Mouse (Mus musculus): ENCODE results near the gene Map4k2. TPM values are rescaled to one million over a fixed set of nuclear protein-coding genes. Genes with fewer than 3 reads are reported as not detected.
A peak's percentile ranks its signal among the peaks of the same experiment; 100 is the strongest.

The Map4k2 gene
- total RNA-seq, 1 experiment from 2014 or later: 56.3 TPM

DNA sequence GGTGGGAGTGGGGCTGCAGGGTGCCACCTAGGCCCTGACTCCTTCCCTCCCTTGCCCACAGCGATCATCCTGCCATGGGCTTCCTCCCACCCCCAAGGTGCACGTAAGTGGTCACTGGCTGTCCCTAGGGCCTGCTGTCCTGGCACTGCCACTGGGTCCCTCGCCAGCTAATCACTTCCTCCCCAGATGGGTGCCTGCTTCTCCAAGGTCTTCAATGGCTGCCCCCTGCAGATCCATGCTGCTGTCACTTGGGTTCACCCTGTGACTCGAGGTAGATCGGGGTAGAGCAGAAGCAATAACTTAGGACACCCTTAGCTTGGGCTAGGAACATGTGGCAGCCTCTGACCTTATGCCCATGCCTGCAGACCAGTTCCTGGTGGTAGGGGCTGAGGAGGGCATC lies 5.1 kb downstream of the Map4k2 start:
- no peak for DNase-seq

DNA sequence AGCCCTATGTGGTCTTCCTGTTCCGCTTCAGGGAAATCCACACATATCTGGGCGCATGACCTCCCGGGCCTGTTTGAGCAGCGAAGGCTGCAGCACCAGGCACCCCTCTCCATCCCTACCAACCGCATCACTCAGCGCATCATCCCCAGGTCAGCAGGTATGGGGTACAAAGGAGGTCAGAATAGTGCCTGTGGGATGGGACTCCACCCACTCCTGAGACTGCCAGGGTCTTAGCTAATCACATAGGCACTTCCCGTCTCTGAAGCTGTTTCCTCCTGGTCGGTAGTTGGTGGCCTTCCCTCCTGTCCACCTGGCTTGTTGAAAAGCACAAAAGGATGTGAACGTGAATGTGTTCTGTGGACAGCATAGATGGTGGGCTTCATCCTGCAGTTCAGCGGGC lies 5.7 kb downstream of the Map4k2 start:
- no peak for DNase-seq

DNA sequence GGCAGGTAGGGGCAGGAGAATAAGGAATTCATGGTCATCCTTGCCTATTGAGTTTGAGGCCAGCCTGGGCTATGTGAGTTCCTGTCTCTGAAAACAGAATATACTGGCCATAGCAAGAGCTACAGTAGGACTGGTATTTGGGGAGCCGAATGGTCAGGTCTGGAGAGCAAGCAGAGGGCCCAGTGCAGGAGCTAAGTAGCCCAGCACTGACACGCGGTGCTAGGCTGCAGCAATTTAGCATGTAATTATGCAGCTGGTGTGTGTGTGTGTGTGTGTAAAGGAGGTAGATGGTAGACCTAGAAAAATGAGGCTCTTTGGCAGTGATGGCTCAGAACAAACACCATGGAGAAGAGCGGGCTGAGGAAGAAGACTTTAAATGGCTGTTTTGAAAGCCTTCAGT lies 6.7 kb downstream of the Map4k2 start:
- DNase-seq: no peak

DNA sequence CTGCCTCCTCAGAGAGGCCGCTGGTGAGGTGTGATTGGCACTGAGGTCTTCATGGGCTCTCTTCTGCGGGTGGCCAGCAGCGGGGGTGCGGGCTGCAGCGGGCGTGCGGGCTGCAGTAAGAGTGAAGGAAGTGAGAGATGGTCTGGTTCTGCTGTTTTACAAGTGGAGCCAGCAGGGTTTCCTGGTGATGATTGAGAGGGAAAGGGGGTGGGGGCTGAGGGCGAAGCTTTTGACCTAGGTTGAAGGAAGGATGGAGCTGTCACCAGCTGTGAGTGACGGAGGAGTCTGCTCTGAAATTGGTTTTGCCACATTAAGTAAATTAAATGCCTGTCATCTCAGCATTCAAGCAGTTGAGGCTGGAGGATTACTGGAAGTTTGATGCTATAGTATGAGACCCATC lies 7.8 kb downstream of the Map4k2 start:
- DNase-seq: no peak

DNA sequence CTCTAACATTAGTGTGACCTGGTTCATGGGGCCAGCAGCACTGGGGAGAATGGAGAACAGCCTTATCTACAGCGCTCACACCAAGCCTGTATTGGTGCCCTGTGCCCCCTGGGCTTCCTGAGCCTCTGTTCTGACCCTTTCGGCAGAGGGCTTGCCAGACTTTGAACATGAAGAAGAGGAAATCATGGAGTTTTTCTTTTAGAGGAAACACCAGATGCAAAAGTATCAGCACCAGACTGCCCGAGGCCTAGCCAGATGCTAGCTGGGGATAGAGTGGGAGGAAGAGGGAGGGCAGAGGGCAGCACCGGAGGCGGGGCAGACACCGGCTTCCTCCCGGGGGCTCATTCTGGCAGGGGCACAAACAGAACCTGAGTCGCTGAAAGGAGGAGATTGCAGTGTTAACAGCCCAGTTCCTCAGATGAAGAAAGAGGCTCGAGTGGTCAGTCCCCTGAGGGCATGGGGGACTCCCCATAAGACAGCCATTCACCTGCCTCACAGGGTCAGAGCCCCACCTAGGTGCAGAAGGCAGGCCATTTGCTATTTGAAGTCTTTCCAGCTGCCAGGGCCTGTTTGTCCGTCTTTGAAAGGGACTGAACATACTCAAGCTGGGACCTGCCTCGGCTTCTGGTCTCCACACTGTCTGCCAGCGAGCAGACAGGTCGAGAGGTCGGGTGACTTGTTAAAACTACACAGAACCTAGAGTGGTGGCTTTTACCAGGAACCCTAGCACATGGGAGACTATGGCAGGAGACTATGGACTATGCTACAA lies 8.5 kb downstream of the Map4k2 start:
- peak; percentile 40 for DNase-seq

DNA sequence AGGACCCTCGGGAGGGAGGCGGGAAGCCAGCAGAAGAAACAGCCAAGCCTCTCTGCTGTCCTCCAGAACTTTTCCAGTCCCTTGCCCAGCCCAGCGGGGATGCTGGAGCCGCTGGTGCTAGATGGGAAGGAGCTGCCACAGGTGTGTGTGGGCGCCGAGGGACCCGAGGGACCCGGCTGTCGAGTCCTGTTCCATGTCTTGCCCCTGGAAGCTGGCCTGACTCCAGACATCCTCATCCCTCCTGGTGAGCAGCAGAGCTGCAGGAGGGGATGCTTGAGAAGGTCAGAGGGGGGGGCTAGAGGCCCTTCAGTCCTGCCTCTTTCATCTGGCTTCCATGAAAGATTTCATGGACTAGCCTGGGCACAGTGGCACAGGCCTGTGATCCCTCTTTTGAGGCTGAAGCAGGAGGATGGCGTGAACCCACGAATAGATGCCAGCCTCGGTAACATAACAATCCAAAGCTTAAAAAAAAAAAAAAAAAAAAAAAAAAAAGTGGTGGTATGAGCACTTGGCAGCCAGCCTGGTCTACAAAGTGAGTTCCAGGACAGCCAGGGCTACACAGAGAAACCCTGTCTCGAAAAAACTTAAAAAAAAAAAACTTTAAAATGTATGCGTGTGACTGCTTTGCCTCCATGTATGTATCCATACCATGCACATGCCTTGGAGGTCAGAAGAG lies 10.6 kb downstream of the Map4k2 start:
- no peak for DNase-seq

DNA sequence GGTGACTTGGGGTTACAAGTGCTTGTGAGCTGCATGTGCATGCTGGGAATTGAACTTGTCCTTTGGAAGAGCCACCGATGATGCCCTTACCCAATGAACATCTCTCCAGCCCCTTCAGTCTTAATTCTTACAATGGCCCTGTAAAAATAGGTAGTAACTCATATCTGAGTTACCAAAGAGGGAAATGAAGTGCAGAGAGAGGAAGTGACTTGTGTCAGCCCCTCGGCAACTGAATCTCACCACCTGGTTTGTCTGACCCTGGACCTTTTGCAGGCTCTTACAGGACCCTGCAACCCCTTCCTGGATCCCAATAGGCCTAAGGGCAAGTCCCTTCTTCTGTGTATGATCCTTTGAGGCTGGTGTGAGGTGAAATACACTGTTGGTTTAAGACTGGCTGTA lies 11.2 kb downstream of the Map4k2 start:
- DNase-seq: no peak

DNA sequence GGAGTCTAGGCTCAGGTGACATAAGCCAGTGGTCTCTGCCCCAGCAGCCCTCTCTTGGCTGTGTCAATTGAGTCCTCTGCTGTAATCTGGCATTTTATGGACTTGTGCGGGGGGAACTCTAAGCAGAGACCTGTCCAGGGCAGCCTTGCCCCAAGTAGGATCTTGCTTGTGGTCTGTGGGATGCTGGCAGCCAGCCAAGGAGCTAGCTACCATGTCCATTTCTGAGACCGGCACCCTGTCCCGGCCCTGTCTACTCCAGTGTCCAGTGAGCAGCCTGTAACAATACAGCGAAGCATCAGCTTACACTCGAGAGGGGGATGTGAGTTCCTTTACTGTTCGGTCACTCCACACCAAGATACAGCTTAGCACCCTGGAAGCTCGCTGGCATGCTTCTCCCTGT lies 13.1 kb downstream of the Map4k2 start:
- DNase-seq: no peak

DNA sequence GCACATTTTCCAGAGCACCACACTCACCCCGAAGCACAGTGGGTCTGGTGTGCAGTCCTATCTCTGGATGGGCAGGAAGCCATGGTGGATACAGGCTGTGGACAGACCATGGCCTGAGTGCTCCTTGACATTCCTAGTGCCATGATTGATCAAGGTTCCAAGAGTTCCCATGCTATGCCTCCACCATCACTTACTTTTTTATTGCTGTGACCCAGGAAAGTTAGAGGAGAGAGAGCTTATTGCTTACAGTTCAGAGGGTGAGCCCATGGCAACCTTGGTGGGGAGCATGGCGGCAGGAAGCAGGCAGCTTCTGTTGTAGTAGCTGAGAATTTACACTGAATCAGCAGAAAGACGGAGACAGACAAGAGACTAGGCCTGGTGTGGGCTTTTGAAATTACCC lies 20.4 kb downstream of the Map4k2 start:
- DNase-seq: no peak

DNA sequence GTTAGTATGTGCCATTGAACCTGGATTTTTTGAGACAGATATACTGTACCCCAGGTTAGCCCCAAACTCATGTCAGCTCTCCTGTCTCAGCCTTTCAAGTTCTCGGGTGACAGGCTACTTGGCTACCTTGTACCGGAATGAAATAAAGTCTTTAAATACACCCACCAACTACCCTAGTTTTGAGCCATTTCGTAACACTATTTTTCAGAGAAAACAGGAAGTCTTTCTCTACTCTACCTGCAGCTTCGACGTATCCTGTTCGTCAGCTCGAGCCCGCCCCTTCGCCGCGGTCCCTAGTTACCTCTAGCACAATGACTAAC lies 22.1 kb downstream of the Map4k2 start:
- DNase-seq: no peak

DNA sequence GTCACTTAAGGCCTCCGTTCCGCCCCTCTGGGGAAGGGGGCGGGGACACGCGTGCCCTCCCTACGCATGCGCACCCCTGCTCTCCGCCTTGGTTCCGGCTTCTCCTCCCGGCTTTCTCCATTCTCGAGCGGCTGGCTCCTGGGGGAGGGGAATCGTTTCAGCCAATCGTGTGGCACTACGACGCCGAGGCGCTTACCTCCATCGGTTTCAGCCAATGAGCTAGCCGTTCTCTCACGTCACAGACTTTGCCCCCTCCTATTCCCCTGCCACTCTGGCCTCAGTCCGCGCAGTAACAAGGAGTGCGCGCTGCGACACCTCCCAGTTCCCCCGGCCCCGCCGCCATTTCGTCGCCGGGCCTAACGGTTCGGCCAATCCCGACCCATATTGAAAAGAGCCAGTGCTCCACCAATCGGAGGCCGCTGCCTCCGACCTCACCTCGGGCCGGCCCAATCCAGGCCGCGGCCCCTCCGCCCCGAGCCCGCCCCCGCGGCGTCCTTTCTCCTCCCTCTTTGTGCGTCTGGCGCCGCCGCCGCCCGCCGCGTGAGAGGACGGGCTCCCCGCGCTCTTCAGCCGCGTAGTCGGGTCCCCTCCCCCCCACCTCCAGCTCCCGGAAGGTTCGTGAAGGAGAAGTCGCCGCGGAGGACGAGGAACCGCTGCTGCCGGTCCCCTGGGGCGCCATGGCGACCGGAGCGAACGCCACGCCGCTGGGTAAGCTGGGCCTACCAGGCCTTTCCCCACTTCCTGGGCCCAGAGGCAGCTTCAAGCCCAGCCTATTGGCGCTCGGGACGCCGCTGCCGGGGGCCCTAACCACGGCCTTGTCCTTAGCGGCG lies 22.7 kb downstream of the Map4k2 start, which contains the start of gene Sf1:
Sf1 (plus strand) TSS at position 280 of the 830 bp plus-strand sequence.
- DNase-seq: peak; percentile 100

DNA sequence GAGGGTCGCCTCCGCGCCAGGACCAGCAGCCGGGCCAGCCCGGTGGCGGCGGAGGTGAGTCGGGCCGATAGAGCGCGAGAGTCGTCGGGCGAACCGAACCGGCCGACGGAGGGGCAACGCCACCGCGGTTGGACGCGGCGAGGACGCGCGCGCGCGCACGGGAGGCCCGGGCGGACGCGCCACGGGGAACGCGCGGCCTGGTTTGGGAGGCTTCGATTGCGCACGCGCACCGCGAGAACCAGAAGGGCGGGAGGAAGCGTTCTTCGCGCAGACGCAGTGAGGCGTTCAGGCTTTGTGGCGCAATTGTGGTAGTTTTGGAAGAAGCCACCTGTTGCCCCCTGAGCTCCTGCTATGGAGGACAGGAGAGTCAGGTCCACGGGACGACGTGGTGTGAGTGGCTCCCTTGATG lies 23.4 kb downstream of the Map4k2 start:
- peak; percentile 94 for DNase-seq

DNA sequence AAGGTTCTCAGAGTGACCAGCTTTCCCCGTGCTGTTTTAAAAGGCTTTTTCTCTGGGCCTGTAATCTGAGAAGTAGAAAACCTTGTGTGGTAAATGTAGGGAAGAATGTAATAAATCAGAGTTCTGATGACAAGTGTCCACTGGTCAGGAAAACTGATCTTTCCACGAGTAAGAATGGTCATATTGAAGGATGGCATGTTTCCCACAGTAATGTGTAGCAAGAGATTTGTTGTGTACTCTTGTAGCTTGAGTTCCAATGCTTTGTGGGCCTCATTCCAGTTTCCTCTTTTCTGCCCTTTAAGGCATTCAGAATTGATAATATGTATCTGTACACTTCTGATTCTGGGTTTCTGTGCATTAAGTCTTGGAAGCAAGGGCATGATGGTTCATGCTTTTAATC lies 23.9 kb downstream of the Map4k2 start:
- no peak for DNase-seq

DNA sequence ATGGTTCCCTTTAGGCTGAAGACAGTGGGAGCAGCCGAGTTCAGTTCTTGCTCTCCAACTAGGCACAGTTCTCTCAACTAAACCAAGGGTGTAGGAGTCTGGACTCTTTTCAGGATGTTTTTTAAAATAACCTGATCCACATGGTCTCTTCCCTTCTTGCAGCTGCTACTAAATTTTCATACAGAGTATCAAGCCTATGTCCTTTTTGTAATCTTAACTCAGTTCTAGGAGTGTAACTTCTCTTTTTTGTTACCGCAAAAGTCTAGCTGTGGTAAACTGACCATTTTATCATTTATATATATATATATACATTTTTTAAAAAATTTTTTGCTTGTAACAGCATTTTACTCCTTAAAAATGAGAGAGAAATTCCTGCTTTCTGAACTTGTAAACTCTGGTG lies 29.2 kb downstream of the Map4k2 start:
- no peak for DNase-seq

DNA sequence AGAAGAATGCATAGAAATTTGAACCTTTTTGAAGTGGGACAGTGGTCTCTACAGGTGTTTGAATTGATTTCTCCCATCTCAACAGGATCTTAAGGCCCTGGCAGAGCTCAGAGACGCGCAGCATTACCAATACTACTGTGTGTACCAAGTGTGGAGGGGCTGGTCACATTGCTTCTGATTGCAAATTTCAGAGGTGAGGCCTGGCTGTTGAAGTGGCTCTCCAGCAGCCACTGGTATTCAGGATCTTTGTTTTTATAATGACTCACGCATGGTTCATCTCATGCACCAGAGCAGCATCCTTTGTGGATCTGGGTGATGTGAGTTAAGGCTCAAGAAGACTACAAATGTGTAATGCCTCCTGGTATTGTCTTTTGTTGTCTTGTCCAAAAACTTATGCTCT lies 31.5 kb downstream of the Map4k2 start:
- DNase-seq: no peak

DNA sequence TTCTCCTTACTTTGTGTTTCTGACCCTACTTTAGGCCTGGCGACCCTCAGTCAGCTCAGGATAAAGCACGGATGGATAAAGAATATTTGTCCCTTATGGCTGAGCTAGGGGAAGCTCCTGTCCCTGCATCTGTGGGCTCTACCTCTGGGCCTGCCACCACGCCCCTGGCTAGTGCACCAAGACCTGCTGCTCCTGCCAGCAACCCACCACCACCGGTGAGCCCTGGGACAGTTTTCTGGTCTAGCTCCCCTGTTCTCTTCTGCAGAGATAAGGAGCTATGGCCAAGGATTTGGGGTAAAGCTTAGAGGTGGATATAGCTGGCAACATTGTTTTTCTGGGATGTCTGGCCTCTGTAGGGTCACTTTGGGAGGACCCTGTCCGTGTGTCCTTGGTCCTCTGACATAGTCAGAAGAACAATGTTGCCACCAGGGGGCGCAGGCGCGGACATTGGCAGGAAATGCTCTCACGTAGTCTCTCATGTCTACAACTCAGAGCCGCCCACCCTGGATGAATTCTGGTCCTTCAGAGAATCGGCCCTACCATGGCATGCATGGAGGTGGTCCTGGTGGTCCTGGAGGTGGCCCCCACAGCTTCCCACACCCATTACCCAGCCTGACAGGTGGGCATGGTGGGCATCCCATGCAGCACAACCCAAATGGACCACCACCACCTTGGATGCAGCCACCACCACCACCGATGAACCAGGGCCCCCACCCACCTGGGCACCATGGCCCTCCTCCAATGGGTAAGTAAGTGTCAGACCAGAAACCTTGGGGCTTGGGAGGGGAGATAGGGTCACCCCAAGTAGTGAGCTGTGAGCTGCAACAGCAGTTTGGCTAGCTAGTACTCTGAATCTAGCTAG lies 32.8 kb downstream of the Map4k2 start:
- peak; percentile 89 for DNase-seq

DNA sequence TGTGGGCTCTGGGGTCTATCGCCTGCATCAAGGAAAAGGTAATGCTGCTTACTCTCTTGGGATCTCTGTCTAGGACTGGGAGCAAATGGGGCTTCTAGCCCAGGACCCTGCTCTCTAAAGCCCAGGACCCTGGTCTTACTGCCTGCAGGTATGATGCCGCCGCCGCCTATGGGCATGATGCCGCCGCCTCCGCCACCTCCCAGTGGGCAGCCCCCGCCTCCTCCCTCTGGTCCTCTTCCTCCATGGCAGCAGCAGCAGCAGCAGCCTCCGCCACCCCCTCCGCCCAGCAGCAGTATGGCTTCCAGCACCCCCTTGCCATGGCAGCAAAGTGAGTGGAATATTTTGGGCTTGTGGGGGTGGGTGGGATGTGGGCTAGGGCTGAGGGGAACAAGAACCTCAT lies 33.6 kb downstream of the Map4k2 start:
- DNase-seq: no peak

DNA sequence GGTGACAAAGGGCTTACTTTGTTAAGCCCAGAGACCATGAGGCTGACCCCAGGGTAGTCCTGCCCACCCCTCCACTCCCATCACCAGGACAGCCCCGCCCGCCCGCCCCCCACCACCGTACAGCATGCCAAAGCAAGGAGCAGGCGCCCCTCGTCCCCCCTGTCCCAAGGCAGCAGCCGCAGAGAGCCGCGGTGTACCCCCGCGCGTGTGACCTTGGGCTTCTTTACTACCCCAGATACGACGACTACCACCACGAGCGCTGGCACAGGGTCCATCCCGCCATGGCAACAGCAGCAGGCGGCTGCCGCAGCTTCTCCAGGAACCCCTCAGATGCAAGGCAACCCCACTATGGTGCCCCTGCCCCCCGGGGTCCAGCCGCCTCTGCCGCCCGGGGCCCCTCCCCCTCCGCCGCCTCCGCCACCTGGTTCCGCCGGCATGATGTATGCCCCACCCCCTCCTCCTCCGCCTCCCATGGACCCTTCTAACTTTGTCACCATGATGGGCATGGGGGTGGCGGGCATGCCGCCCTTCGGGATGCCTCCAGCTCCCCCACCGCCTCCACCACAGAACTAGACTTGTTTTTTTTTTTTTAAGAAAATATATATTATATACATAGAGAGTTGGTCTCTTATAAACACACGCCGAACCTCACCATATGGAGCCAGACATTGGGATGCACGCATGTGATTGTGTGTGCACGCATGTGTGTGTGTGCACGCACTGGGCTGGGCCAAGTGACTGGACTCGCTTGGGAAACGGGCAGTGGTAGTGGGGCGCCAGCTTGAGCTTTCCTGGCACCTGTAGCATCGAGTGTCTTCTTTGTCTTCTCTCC lies 34.7 kb downstream of the Map4k2 start:
- DNase-seq: no peak

DNA sequence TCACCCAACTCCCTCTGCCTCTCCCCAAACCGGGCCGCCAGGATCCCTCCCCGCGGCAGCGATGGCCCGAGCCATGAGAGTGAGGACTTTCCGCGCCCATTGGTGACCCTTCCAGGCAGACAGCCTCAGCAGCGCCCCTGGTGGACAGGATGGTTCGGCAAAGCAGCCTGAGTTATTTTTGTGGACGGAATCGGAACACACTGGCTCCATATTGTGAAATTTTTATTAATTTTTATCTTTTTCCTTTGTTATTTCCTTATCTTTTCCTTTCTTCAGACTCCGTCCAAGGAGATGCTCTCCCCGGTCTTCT lies 35.3 kb downstream of the Map4k2 start:
- peak; percentile 66 for DNase-seq

DNA sequence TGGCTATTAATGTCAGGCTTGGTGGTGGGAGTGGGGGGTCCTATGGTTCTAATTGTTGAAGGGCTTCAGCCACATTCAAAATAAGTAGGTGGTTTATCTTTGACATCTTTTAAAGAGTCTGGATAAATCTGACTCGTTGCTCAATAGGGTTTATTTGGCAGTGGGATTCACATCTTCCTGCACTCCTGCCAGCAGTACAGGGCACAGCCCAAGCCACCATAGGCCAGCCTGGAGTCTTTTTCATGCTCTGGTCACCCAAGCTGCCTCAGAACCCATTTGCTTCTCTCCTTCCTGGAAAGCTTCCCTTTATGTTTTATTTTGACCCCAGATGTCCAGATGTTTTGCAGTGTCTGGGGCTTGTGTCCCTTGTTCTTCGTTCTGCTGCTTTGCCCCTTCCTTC lies 35.7 kb downstream of the Map4k2 start:
- DNase-seq: no peak

DNA sequence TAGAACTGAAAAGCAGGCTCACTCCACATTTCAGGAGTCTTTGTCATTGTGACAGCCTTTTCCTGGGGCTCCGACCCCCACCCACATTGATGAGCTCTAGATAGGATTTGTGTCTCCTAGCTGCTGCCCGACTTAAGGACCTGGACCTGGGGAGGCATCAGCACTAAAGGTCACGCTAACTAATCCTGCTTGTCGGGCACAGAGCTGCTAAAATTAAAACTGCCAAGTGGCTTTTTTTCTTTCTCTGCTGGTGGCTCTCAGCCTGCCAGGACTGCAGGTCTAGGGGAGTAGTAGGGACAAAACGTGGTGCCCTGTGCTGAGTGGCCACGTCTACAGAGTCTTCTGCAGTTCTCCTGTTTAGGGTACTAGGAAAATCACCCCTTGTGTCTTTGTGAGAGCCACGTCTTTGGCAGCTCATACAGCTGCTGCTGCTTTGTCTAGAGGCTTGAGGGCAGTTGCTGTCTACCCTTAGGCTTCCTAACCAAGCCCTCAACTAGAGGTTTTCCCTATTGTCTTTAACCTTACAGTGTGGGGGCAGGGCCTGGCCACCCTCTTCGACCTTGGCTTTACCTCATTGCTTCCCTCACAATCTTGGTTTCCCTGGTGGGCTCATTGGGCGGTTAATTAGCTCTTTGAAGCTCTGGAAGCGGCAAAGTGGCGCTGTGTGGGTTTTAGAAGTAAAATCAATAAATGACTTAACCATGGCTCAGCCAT lies 36.5 kb downstream of the Map4k2 start:
- no peak for DNase-seq
